Mouse (Mus musculus) C2C12 (cell line): ENCODE data around the gene Sipa1l3.

Experiments used
- CTCF ChIP-seq: IDR thresholded peaks from one replicate; pipeline ENCODE4 v1.5.1; 2011; ENCODE audit not compliant: control insufficient read depth, insufficient read depth, insufficient read length
- FOSL1 ChIP-seq: IDR thresholded peaks from one replicate; pipeline ENCODE4 v1.8.0; 2011; ENCODE audit warnings: mild to moderate bottlenecking, low read length; ENCODE audit not compliant: poor library complexity, insufficient read depth, severe bottlenecking
- MAX ChIP-seq: IDR thresholded peaks from one replicate; pipeline ENCODE4 v1.6.1; 2011; ENCODE audit warnings: mild to moderate bottlenecking, control low read depth
- MYOD1 ChIP-seq: IDR thresholded peaks from one replicate; pipeline ENCODE4 v1.6.1; 2011; ENCODE audit warnings: low read depth; ENCODE audit not compliant: control insufficient read depth, insufficient read length
- USF1 ChIP-seq: IDR thresholded peaks from one replicate; pipeline ENCODE4 v1.6.1; 2011; ENCODE audit warnings: low read depth, mild to moderate bottlenecking, control low read depth, moderate library complexity

- TF ChIP-seq MAX, result no peak
- TF ChIP-seq CTCF, result no peak
- no peak for TF ChIP-seq USF1
- no peak for TF ChIP-seq MYOD1
- TF ChIP-seq FOSL1, result no peak
Observed at GRCm38 (mm10) chr7:29361497-29361896, 156.9 kb downstream of the Sipa1l3 start.
